In the genomic region with DNA sequence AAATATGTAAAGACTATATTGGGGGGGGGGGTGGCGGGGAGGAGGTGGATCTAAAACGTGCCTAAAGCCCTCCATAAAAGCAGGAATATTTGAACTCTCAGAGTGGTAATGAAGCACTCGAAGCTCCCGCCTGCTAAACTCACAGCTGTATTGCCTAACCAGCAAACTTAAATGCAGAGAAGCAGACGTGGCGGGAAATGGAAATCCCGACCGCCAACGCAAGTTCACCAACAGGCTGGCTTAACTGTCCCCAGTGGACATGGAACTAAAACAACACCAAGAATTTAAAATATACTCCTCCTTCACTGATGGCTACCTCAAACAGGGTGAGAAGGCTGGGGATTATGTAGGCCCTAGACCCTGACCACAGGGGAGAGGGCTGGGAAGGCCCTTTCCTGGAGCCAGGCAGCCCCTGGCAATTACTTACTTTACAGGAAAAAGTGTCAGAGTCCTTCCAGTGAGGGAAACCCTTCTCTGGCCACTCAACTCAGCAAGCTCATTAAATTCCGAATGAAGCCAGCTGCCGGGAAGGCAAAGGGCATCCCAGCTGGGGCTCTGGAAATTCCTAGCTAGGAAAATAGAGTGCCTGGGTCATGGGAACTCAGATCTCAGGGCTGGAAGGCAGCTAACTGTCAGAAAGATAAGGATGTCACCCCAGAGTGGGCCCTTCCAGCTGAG, we compare ENCODE assay signal across 10 mouse cellular contexts.
A peak's percentile ranks its signal among the peaks of the same experiment; 100 is the strongest.
DNase-seq lines count a peak whose midpoint lies in the region; ATAC-seq and TF ChIP-seq lines count a peak whose summit lies in the region.
"Had no signal": no experiment of that assay in that cellular context is flagged by ENCODE, and none has a peak within 500 bp of the region (broad histone marks: within the 10 kb centered on the region; RNA-seq: fewer than 3 reads in every experiment).

No protein-coding gene starts in this region.

- no peak for DNase-seq in lung, adult 2 months
- DNase-seq in urinary bladder, postnatal 36 days (ENCODE audit: low spot score in 2 of 2) = no peak
- no peak for DNase-seq in layer of hippocampus, adult 18-20 months (ENCODE audit: low spot score in 2 of 2)
- no peak for DNase-seq in layer of hippocampus, adult 9-10 months (ENCODE audit: low spot score)

- H3K4me2 ChIP-seq in lung, embryonic 16.5 days (ENCODE audit: low read depth, low read length) = no peak overlapping the region
- H3K4me2 ChIP-seq in hindbrain, embryonic 12.5 days (replicated peaks) = no peak overlapping the region
- H3K4me2 ChIP-seq in limb, embryonic 13.5 days (replicated peaks) = peak overlapping the region; percentile 19; the same call in 1 of the 2 replicates
- H3K4me2 ChIP-seq in stomach, embryonic 14.5 days (replicated peaks; ENCODE audit: low read depth, low read length) = no peak overlapping the region

- peak; percentile 39 for ATAC-seq in lung, embryonic 16.5 days (ENCODE audit: low read depth)
- no peak for ATAC-seq in hindbrain, embryonic 12.5 days (ENCODE audit: low FRiP score)
- peak; percentile 55 for ATAC-seq in limb, embryonic 13.5 days (ENCODE audit: low FRiP score, low read depth)
- ATAC-seq in stomach, embryonic 14.5 days (ENCODE audit: insufficient number of reproducible peaks, insufficient read depth, low FRiP score, low read depth) = no peak

- H3K4me1 ChIP-seq in lung, embryonic 16.5 days (replicated peaks; ENCODE audit: control insufficient read depth, insufficient read depth, low read length) = peaks cover 19% of the 10 kb centered on the region
- peaks cover 3% of the 10 kb centered on the region; the same call in 1 of the 2 replicates for H3K4me1 ChIP-seq in lung, adult 2 months (ENCODE audit: control insufficient read depth, insufficient read depth, low read length)
- peaks cover 17% of the 10 kb centered on the region for H3K4me1 ChIP-seq in hindbrain, embryonic 12.5 days
- peaks cover 63% of the 10 kb centered on the region for H3K4me1 ChIP-seq in limb, embryonic 13.5 days
- 0 out of 2 replicates have a peak, but pooled peaks cover 3% of the 10 kb centered on the region for H3K4me1 ChIP-seq in stomach, embryonic 14.5 days (ENCODE audit: control insufficient read depth, insufficient read depth, low read length)

- no peak overlapping the region for H3K9ac ChIP-seq in lung, embryonic 16.5 days (ENCODE audit: low read length)
- no peak overlapping the region for H3K9ac ChIP-seq in hindbrain, embryonic 12.5 days
- 0 out of 2 replicates have a peak overlapping the region, but pooled peaks have one; percentile 19 for H3K9ac ChIP-seq in limb, embryonic 13.5 days
- no peak overlapping the region for H3K9ac ChIP-seq in stomach, embryonic 14.5 days (replicated peaks; ENCODE audit: low read depth, low read length)

- TF ChIP-seq CTCF in lung, adult 2 months (IDR thresholded peaks at IDR 0.05; ENCODE audit: insufficient read depth, low read length) = no peak

- H3K4me3 ChIP-seq in lung, embryonic 16.5 days (ENCODE audit: low read length) = no peak overlapping the region
- no peak overlapping the region for H3K4me3 ChIP-seq in lung, adult 2 months (replicated peaks; ENCODE audit: extremely low read depth, low read depth, low read length)
- no peak overlapping the region for H3K4me3 ChIP-seq in hindbrain, embryonic 12.5 days
- no peak overlapping the region for H3K4me3 ChIP-seq in limb, embryonic 13.5 days
- H3K4me3 ChIP-seq in stomach, embryonic 14.5 days (ENCODE audit: low read depth, low read length) = no peak overlapping the region
- H3K4me3 ChIP-seq: erythroblast, embryonic 14.5 days had no signal

- 50% methylated on average over 11 of the region's 11 CpGs for WGBS in lung, embryonic 16.5 days
- 70% methylated on average over 11 of the region's 11 CpGs for WGBS in lung, adult 2 months
- 56% methylated on average over 11 of the region's 11 CpGs for WGBS in hindbrain, embryonic 12.5 days
- WGBS in limb, embryonic 13.5 days = 25% methylated on average over 11 of the region's 11 CpGs
- WGBS in stomach, embryonic 14.5 days = 63% methylated on average over 11 of the region's 11 CpGs

- H3K27ac ChIP-seq in lung, embryonic 16.5 days (ENCODE audit: low read length) = peak overlapping the region; percentile 74
- peak overlapping the region; percentile 62 for H3K27ac ChIP-seq in hindbrain, embryonic 12.5 days
- peak overlapping the region; percentile 90 for H3K27ac ChIP-seq in limb, embryonic 13.5 days
- peak overlapping the region; percentile 58; the same call in 1 of the 2 replicates for H3K27ac ChIP-seq in stomach, embryonic 14.5 days (ENCODE audit: low read length)

- H3K36me3 ChIP-seq in lung, embryonic 16.5 days (ENCODE audit: control insufficient read depth, insufficient read depth, low read length) = no peaks in the 10 kb centered on the region
- H3K36me3 ChIP-seq in hindbrain, embryonic 12.5 days = no peaks in the 10 kb centered on the region
- H3K36me3 ChIP-seq in limb, embryonic 13.5 days = no peaks in the 10 kb centered on the region
- no peaks in the 10 kb centered on the region for H3K36me3 ChIP-seq in stomach, embryonic 14.5 days (ENCODE audit: control insufficient read depth, insufficient read depth, low read length)

- H3K9me3 ChIP-seq in lung, embryonic 16.5 days (ENCODE audit: control insufficient read depth, low read length) = no peaks in the 10 kb centered on the region
- no peaks in the 10 kb centered on the region for H3K9me3 ChIP-seq in hindbrain, embryonic 12.5 days (replicated peaks)
- no peaks in the 10 kb centered on the region for H3K9me3 ChIP-seq in limb, embryonic 13.5 days
- H3K9me3 ChIP-seq in stomach, embryonic 14.5 days (ENCODE audit: control insufficient read depth, low read depth, low read length) = no peaks in the 10 kb centered on the region
- H3K9me3 ChIP-seq: G1E had no signal

- no peaks in the 10 kb centered on the region for H3K27me3 ChIP-seq in lung, embryonic 16.5 days (ENCODE audit: control insufficient read depth, insufficient read depth, low read depth, low read length)
- H3K27me3 ChIP-seq in hindbrain, embryonic 12.5 days = no peaks in the 10 kb centered on the region
- H3K27me3 ChIP-seq in limb, embryonic 13.5 days = no peaks in the 10 kb centered on the region
- no peaks in the 10 kb centered on the region for H3K27me3 ChIP-seq in stomach, embryonic 14.5 days (ENCODE audit: control insufficient read depth, insufficient read depth, low read length)

- TF ChIP-seq POLR2A in lung, adult 2 months (IDR thresholded peaks at IDR 0.05; ENCODE audit: borderline replicate concordance, extremely low read depth, low read depth, low read length) = no peak

Comparison
In these comparisons a context has a peak if more than half of its experiments do, and no peak if none do; other contexts are left out.
1. ATAC-seq: peak in lung, embryonic 16.5 days (single experiment) and limb, embryonic 13.5 days (single experiment); none in hindbrain, embryonic 12.5 days (single experiment) and stomach, embryonic 14.5 days (single experiment).
2. Peak in every context shown above with its lines, with median percentiles within 50 percentile points of each other: H3K27ac ChIP-seq.